Mouse (Mus musculus): ENCODE results near the gene Eif6. TPM values are rescaled to one million over a fixed set of nuclear protein-coding genes. Genes with fewer than 3 reads are reported as not detected.

The Eif6 gene
- total and polyA plus RNA-seq, 3 experiments: 220 to 463 (median 289) TPM

DNA sequence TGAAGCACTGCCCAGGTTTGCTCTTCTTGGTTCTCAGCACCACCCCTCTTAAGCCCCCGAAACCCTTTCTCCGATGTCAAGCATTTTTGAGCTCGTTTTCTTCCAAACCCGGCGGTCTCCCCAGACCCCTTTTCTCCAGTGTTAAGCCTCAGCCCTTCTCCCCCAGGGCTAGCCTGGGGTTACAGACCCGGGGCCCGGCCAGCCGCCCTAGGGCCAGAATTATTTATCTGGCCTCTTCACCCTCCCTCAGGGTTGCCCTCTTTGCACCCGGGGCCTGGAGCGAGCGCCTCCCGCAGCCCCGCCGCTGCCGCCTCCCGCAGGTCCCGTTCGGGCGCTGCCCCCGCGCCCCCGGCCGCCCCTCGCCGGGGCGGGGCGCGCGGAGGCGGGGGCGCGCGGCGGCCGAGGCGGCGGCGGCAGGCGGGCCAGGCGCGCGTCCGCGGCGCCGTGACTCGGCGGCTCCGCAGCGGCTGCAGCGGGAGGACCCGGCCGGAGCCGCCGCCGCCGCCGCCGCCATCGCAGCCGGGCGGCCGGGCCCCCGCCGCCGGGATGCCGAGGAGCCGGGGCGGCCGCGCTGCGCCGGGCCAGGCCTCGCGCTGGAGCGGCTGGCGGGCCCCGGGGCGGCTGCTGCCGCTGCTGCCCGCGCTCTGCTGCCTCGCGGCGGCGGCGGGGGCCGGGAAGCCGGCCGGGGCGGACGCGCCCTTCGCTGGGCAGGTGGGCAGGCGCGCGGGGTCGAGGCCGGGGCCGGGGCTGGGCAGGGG is 51.6 kb downstream of the Eif6 start, which contains the start of gene Mmp24:
Gene Mmp24 (plus strand): TSS at position 416 of the 758 bp plus-strand sequence.
- DNase-seq (ENCODE audit: extremely low read depth): no peak
- no peak for TF ChIP-seq JUN (IDR thresholded peaks at IDR 0.05; ENCODE audit: insufficient read depth, low read depth, low read length)
- TF ChIP-seq RAD21 (IDR thresholded peaks at IDR 0.05; ENCODE audit: low read depth, low read length): no peak
- no peak for TF ChIP-seq NRF1 (IDR thresholded peaks at IDR 0.05; ENCODE audit: low read depth, low read length)
- no peak for TF ChIP-seq CHD2 (IDR thresholded peaks at IDR 0.05; ENCODE audit: low read length)
- dilution Hi-C loops (cut with MboI; ENCODE audit: extremely low pct_ligation_motif_present, extremely low pct_unique_long_range_greater_than_20kb, low sequenced_read_pairs) (no loop called here), in situ Hi-C loops (cut with MboI; ENCODE audit: low pct_ligation_motif_present, low pct_unique_long_range_greater_than_20kb, low sequenced_read_pairs) (loop anchor here (25.0 kb wide), 1 partner anchor 263 kb away; the partner anchor contains the start of genes Acss2 and Ggt7)
- peaks cover 73% of the 10 kb centered on the region for H3K27me3 ChIP-seq (replicated peaks)
- H3K79me2 ChIP-seq (replicated peaks; ENCODE audit: control insufficient read depth, extremely low read depth, insufficient read depth, poor library complexity, severe bottlenecking): no peaks in the 10 kb centered on the region
- peaks cover 5 to 6% of the 10 kb centered on the region in 2 experiments for H3K4me1 ChIP-seq (ENCODE audit: control insufficient read depth in 1 of 2, insufficient read depth in 2 of 2)
- H3K4me2 ChIP-seq (ENCODE audit: insufficient read depth, low read depth, poor library complexity, severe bottlenecking): peak within 1 kb of the TSS; percentile 85
- H3K4me3 ChIP-seq (replicated peaks in 1 of 3; ENCODE audit: low read depth in 2 of 3, low read length in 2 of 3, poor library complexity in 1 of 3): peak within 1 kb of the TSS in 1 of 3 experiments; percentile 6
- no peak within 1 kb of the TSS for H3K9ac ChIP-seq (ENCODE audit: insufficient read depth, low read depth)
- no peak within 1 kb of the TSS for H3K27ac ChIP-seq (ENCODE audit: insufficient read depth, low read depth)
- H3K36me3 ChIP-seq (replicated peaks in 1 of 2; ENCODE audit: control insufficient read depth in 1 of 2, insufficient read depth in 1 of 2, low read length in 1 of 2): no peaks in the 10 kb centered on the region
- H3K9me3 ChIP-seq (replicated peaks; ENCODE audit: low read length): peaks cover 5% of the 10 kb centered on the region

DNA sequence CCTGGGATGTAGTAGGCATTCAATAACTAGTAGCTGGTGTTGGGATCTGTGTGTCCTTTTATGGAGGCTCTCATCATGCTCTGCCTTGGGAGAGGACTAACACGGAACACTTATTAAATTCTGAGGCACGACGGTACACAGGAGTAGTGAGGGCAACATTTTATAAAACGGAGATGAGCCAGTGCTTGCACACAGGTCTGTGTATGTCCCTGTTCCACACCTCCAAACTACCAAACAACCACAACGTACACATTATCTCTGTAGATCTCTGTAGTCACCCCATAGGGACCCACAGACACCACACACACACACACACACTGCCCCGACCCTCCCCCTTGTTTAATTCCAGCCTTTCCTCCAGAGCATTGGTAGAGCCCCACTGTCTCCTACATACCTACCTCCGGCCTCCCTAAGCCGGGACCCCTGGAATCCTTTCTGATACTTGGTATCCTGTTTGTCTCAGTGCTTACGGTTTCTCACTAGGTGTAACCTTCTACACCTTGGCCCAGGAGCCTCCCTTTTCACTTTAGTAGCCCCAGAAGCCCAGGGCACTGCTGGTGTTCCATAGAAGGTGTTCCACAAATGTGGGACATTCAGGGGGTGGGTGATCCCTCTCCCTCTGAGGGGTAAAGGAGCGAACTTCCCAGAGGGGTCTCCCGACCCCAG is 52.3 kb downstream of the Eif6 start:
- dilution Hi-C loops (cut with MboI; ENCODE audit: extremely low pct_ligation_motif_present, extremely low pct_unique_long_range_greater_than_20kb, low sequenced_read_pairs) (no loop called here), in situ Hi-C loops (cut with MboI; ENCODE audit: low pct_ligation_motif_present, low pct_unique_long_range_greater_than_20kb, low sequenced_read_pairs) (loop anchor here (25.0 kb wide), 1 partner anchor 262 kb away; the partner anchor contains the start of genes Acss2 and Ggt7)
- Histone ChIP-seq H3K4me3 (replicated peaks in 1 of 3; ENCODE audit: low read depth in 2 of 3, low read length in 2 of 3, poor library complexity in 1 of 3) (no peak overlapping the region), H3K4me1 (ENCODE audit: control insufficient read depth in 1 of 2, insufficient read depth in 2 of 2) (peaks cover 5 to 6% of the 10 kb centered on the region in 2 experiments), H3K9me3 (replicated peaks; ENCODE audit: low read length) (peaks cover 5% of the 10 kb centered on the region), H3K9ac (ENCODE audit: insufficient read depth, low read depth) (no peak overlapping the region), H3K27me3 (replicated peaks) (peaks cover 74% of the 10 kb centered on the region), H3K27ac (ENCODE audit: insufficient read depth, low read depth) (no peak overlapping the region), H3K36me3 (replicated peaks in 1 of 2; ENCODE audit: control insufficient read depth in 1 of 2, insufficient read depth in 1 of 2, low read length in 1 of 2) (no peaks in the 10 kb centered on the region), H3K4me2 (ENCODE audit: insufficient read depth, low read depth, poor library complexity, severe bottlenecking) (no peak overlapping the region), H3K79me2 (replicated peaks; ENCODE audit: control insufficient read depth, extremely low read depth, insufficient read depth, poor library complexity, severe bottlenecking) (no peaks in the 10 kb centered on the region)
- no peak for DNase-seq (ENCODE audit: extremely low read depth)
- TF ChIP-seq POLR2A (IDR thresholded peaks at IDR 0.05; ENCODE audit: low read depth, low read length) (no peak), RCOR1 (conservative IDR thresholded peaks at IDR 0.05; ENCODE audit: low read depth, low read length) (no peak), IRF4 (IDR thresholded peaks at IDR 0.05; ENCODE audit: low read depth, low read length) (no peak), UBTF (IDR thresholded peaks at IDR 0.05; ENCODE audit: low read depth, low read length) (no peak), CTCF (conservative IDR thresholded peaks at IDR 0.05 in 1 of 2, IDR thresholded peaks at IDR 0.05 in 1 of 2; ENCODE audit: low read depth in 2 of 2, low read length in 2 of 2) (no peak), JUND (conservative IDR thresholded peaks at IDR 0.05; ENCODE audit: low read depth, low read length) (no peak), ZC3H11A (IDR thresholded peaks at IDR 0.05; ENCODE audit: low read depth, low read length) (no peak), MXI1 (IDR thresholded peaks at IDR 0.05; ENCODE audit: low read depth, low read length) (no peak), MAX (IDR thresholded peaks at IDR 0.05; ENCODE audit: low read length) (no peak), MAZ (IDR thresholded peaks at IDR 0.05; ENCODE audit: low read depth, low read length) (no peak), EP300 (IDR thresholded peaks at IDR 0.05; ENCODE audit: low read length) (no peak), USF1 (IDR thresholded peaks at IDR 0.05; ENCODE audit: low read depth, low read length) (no peak), TCF12 (IDR thresholded peaks at IDR 0.05; ENCODE audit: low read depth, low read length) (no peak), PAX5 (IDR thresholded peaks at IDR 0.05; ENCODE audit: low read length) (no peak), JUN (IDR thresholded peaks at IDR 0.05; ENCODE audit: insufficient read depth, low read depth, low read length) (no peak), ZNF384 (IDR thresholded peaks at IDR 0.05; ENCODE audit: low read depth, low read length) (no peak), RAD21 (IDR thresholded peaks at IDR 0.05; ENCODE audit: low read depth, low read length) (no peak), NELFE (IDR thresholded peaks at IDR 0.05; ENCODE audit: low read depth, low read length) (no peak)

Data from CH12.LX (cell line).